Mouse (Mus musculus) forebrain, embryonic 10.5 days (tissue): ENCODE results near the gene Tbc1d25. TPM values are rescaled to one million over a fixed set of nuclear protein-coding genes. Genes with fewer than 3 reads are reported as not detected.

Experiments used
- DNase-seq: peaks from one replicate; pipeline ENCODE4 v3.0.0-alpha.2; 2017; ENCODE audit warnings: low spot score; ENCODE audit errors: extremely low spot score
- H3K27ac ChIP-seq: fragments of 300-500 bp; sonication (generic); 2 replicates; pipeline ENCODE4 v1.5.1; 2016; ENCODE audit warnings: mild to moderate bottlenecking
- H3K27me3 ChIP-seq: fragments of 300-500 bp; sonication (generic); 2 replicates; pipeline ENCODE4 v1.6.1; 2016; ENCODE audit warnings: mild to moderate bottlenecking; ENCODE audit not compliant: poor library complexity, severe bottlenecking
- H3K36me3 ChIP-seq: fragments of 300-500 bp; sonication (generic); replicated peaks from 2 replicates; pipeline ENCODE4 v1.6.1; 2016; ENCODE audit warnings: mild to moderate bottlenecking, moderate library complexity
- H3K4me1 ChIP-seq: fragments of 300-500 bp; sonication (generic); 2 replicates; pipeline ENCODE4 v1.6.1; 2016
- H3K4me3 ChIP-seq: fragments of 300-500 bp; sonication (generic); 2 replicates; pipeline ENCODE4 v1.5.1; 2016; ENCODE audit warnings: mild to moderate bottlenecking, moderate library complexity
- H3K9me3 ChIP-seq: fragments of 300-500 bp; sonication (generic); 2 replicates; pipeline ENCODE4 v1.6.1; 2016; ENCODE audit warnings: mild to moderate bottlenecking, moderate library complexity
- WGBS: fragments of 180-500 bp; shearing (Covaris S2); methylation state at CpG from one replicate; pipeline ENCODE4 v1.1.7; 2016; 5-methylcytosine and 5-hydroxymethylcytosine counted together
- polyA plus RNA-seq: library from polyadenylated mRNA; unstranded; fragments of >200 nt; fragmentation: Nextera tagmentation; extraction: Ambion mirVana; gene quantifications from 2 replicates; pipeline ENCODE4 v1.2.1, GENCODE M21; 2016

Tbc1d25 gene
- polyA plus RNA-seq, 1 experiment from 2014 or later = 10.4 TPM

- Histone ChIP-seq H3K4me3 (peak overlapping the region; percentile 64), H3K4me1 (peaks cover 6% of the 10 kb centered on the region), H3K9me3 (0 out of 2 replicates have a peak, but pooled peaks cover 3% of the 10 kb centered on the region), H3K27me3 (no peaks in the 10 kb centered on the region), H3K27ac (peak overlapping the region; percentile 90), H3K36me3 (peaks cover 34% of the 10 kb centered on the region)
- no peak for DNase-seq
- WGBS = 92% methylated on average over 17 of the region's 17 CpGs
Observed at GRCm38 (mm10) chrX:8131393-8131792, 44.6 kb downstream of the Tbc1d25 start.

GRCm38 (mm10) chrX:8125235-8125634 lies 50.7 kb downstream of the Tbc1d25 start:
- Histone ChIP-seq H3K27ac (no peak overlapping the region), H3K36me3 (peaks cover 46% of the 10 kb centered on the region), H3K4me3 (no peak overlapping the region), H3K27me3 (no peaks in the 10 kb centered on the region), H3K4me1 (no peaks in the 10 kb centered on the region), H3K9me3 (0 out of 2 replicates have a peak, but pooled peaks cover 3% of the 10 kb centered on the region)
- no peak for DNase-seq
- 86% methylated on average over 7 of the region's 7 CpGs for WGBS

GRCm38 (mm10) chrX:8123821-8124470 lies 52.0 kb downstream of the Tbc1d25 start:
- Histone ChIP-seq H3K27me3 (no peaks in the 10 kb centered on the region), H3K4me3 (no peak overlapping the region), H3K36me3 (peaks cover 37% of the 10 kb centered on the region), H3K4me1 (no peaks in the 10 kb centered on the region), H3K27ac (no peak overlapping the region), H3K9me3 (peaks cover 2% of the 10 kb centered on the region; the same call in 1 of the 2 replicates)
- WGBS = 88% methylated on average over 6 of the region's 6 CpGs
- DNase-seq = no peak

- Histone ChIP-seq H3K27ac (no peak overlapping the region), H3K27me3 (no peaks in the 10 kb centered on the region), H3K9me3 (no peaks in the 10 kb centered on the region; the same call in 1 of the 2 replicates), H3K4me1 (no peaks in the 10 kb centered on the region), H3K36me3 (no peaks in the 10 kb centered on the region; the same call in 1 of the 2 replicates), H3K4me3 (no peak overlapping the region)
- no peak for DNase-seq
Observed at GRCm38 (mm10) chrX:8117264-8117663, 58.7 kb downstream of the Tbc1d25 start.

- WGBS = 82% methylated on average over 4 of the region's 4 CpGs
Observed at GRCm38 (mm10) chrX:8115275-8115674, 60.7 kb downstream of the Tbc1d25 start.

GRCm38 (mm10) chrX:8105019-8105418 lies 71.0 kb downstream of the Tbc1d25 start:
- H3K9me3 ChIP-seq = no peaks in the 10 kb centered on the region
- H3K4me1 ChIP-seq = peaks cover 15% of the 10 kb centered on the region
- no peaks in the 10 kb centered on the region for H3K27me3 ChIP-seq
- no peak overlapping the region for H3K4me3 ChIP-seq
- 93% methylated on average over 3 of the region's 3 CpGs for WGBS
- no peak overlapping the region for H3K27ac ChIP-seq
- no peak for DNase-seq
- H3K36me3 ChIP-seq = no peaks in the 10 kb centered on the region

More at GRCm38 (mm10) chrX:8115275-8115674, 60.7 kb downstream of the Tbc1d25 start:
- no peak for DNase-seq
- no peak overlapping the region for H3K4me3 ChIP-seq
- H3K9me3 ChIP-seq = no peaks in the 10 kb centered on the region; the same call in 1 of the 2 replicates
- H3K4me1 ChIP-seq = no peaks in the 10 kb centered on the region
- H3K36me3 ChIP-seq = no peaks in the 10 kb centered on the region; the same call in 1 of the 2 replicates
- no peak overlapping the region for H3K27ac ChIP-seq
- no peaks in the 10 kb centered on the region for H3K27me3 ChIP-seq

Other genes starting within 250 kb of the Tbc1d25 start
- 0.22 and 0.43 TPM in 2 replicates for gene Eras, start 247.6 kb downstream of the Tbc1d25 start, polyA plus RNA-seq
- 75.6 and 76.7 TPM in 2 replicates for gene Hdac6, start 228.3 kb downstream of the Tbc1d25 start, polyA plus RNA-seq
- gene Gata1, start 198.1 kb downstream of the Tbc1d25 start, polyA plus RNA-seq = 6.6 and 8.0 TPM in 2 replicates
- gene Glod5, start 157.7 kb downstream of the Tbc1d25 start, polyA plus RNA-seq = not detected in 2 replicates
- 106 and 109 TPM in 2 replicates for gene Suv39h1, start 101.4 kb downstream of the Tbc1d25 start, polyA plus RNA-seq
- gene Was, start 85.7 kb downstream of the Tbc1d25 start, polyA plus RNA-seq = 0.14 and 0.17 TPM in 2 replicates
- gene Wdr13, start 43.3 kb downstream of the Tbc1d25 start, polyA plus RNA-seq = 23.7 and 24.4 TPM in 2 replicates
- 465 and 505 TPM in 2 replicates for gene Rbm3, start 30.3 kb downstream of the Tbc1d25 start, polyA plus RNA-seq
- 27.7 and 30.9 TPM in 2 replicates for gene Ebp, start 17.3 kb upstream of the Tbc1d25 start, polyA plus RNA-seq
- 12.1 and 12.8 TPM in 2 replicates for gene Porcn, start 30.3 kb upstream of the Tbc1d25 start, polyA plus RNA-seq
- 47.9 and 48.9 TPM in 2 replicates for gene Ftsj1, start 76.2 kb upstream of the Tbc1d25 start, polyA plus RNA-seq
- gene Slc38a5, start 95.0 kb upstream of the Tbc1d25 start, polyA plus RNA-seq = 6.0 and 7.5 TPM in 2 replicates
- not detected in 2 replicates for gene Ssxb10, start 151.2 kb upstream of the Tbc1d25 start, polyA plus RNA-seq
- not detected in 2 replicates for gene Ssxb9, start 190.8 kb upstream of the Tbc1d25 start, polyA plus RNA-seq
- gene Ssxb1, start 237.1 kb upstream of the Tbc1d25 start, polyA plus RNA-seq = not detected in 2 replicates